Comparison of ENCODE assay signal across 19 mouse cellular contexts in genomic region chr9:56492391-56492790, GRCm38 (mm10).
DNase-seq lines count a peak whose midpoint lies in the region; ATAC-seq and TF ChIP-seq lines count a peak whose summit lies in the region.
"Had no signal": no experiment of that assay in that cellular context is flagged by ENCODE, and none has a peak within 500 bp of the region (broad histone marks: within the 10 kb centered on the region; RNA-seq: fewer than 3 reads in every experiment).

No protein-coding gene starts in this region.

- 81% methylated on average over 3 of the region's 3 CpGs for WGBS in heart, adult 2 months
- WGBS in lung, embryonic 15.5 days = 84% methylated on average over 3 of the region's 3 CpGs
- 41% methylated on average over 3 of the region's 3 CpGs for WGBS in hindbrain, postnatal 0 days

- no peak overlapping the region for H3K9ac ChIP-seq in heart, adult 2 months (ENCODE audit: low read depth, low read length)
- H3K9ac ChIP-seq in lung, embryonic 15.5 days = no peak overlapping the region
- no peak overlapping the region for H3K9ac ChIP-seq in hindbrain, postnatal 0 days (replicated peaks; ENCODE audit: low read length)
- H3K9ac ChIP-seq: heart, embryonic 15.5 days; limb, embryonic 15.5 days had no signal

- H3K27ac ChIP-seq in heart, adult 2 months = no peak overlapping the region
- peak overlapping the region; percentile 54 for H3K27ac ChIP-seq in lung, embryonic 15.5 days
- H3K27ac ChIP-seq in hindbrain, postnatal 0 days = no peak overlapping the region; the same call in 1 of the 2 replicates
- H3K27ac ChIP-seq: embryonic facial prominence, embryonic 10.5 days; gastrocnemius, adult 2 months; heart, embryonic 15.5 days; limb, embryonic 15.5 days had no signal

- H3K4me1 ChIP-seq in heart, adult 2 months (ENCODE audit: control insufficient read depth, insufficient read depth, low read length) = peaks cover 13% of the 10 kb centered on the region
- H3K4me1 ChIP-seq in lung, embryonic 15.5 days = peaks cover 36% of the 10 kb centered on the region
- H3K4me1 ChIP-seq in hindbrain, postnatal 0 days (ENCODE audit: insufficient read depth, low read length) = peaks cover 15% of the 10 kb centered on the region

- no peak for TF ChIP-seq EP300 in heart, adult 2 months (IDR thresholded peaks at IDR 0.05; ENCODE audit: insufficient read depth, low read depth, low read length)

- intact Hi-C loops in heart, adult 2 months (cut with DNase I) = no loop called here

- no peak overlapping the region for H3K4me2 ChIP-seq in lung, embryonic 15.5 days
- no peak overlapping the region for H3K4me2 ChIP-seq in hindbrain, postnatal 0 days (ENCODE audit: low read depth, low read length)
- H3K4me2 ChIP-seq: heart, embryonic 15.5 days; limb, embryonic 15.5 days had no signal

- H3K4me3 ChIP-seq in heart, adult 2 months = no peak overlapping the region
- H3K4me3 ChIP-seq in lung, embryonic 15.5 days = no peak overlapping the region
- H3K4me3 ChIP-seq in hindbrain, postnatal 0 days (ENCODE audit: low read length) = no peak overlapping the region
- H3K4me3 ChIP-seq: embryonic facial prominence, embryonic 10.5 days; erythroblast, embryonic 14.5 days; gastrocnemius, adult 2 months; heart, embryonic 15.5 days; limb, embryonic 15.5 days had no signal

- no peaks in the 10 kb centered on the region for H3K79me2 ChIP-seq in heart, adult 2 months (replicated peaks; ENCODE audit: control insufficient read depth, insufficient read depth, low read length)

- no peak for TF ChIP-seq POLR2A in heart, adult 2 months (IDR thresholded peaks at IDR 0.05; ENCODE audit: insufficient read depth, low read depth, low read length)
- TF ChIP-seq POLR2A in brain, embryonic 14.5 days (IDR thresholded peaks at IDR 0.05; ENCODE audit: borderline replicate concordance, extremely low read depth, insufficient read depth, insufficient read length, poor library complexity, severe bottlenecking) = no peak

- TF ChIP-seq CTCF in heart, adult 2 months (IDR thresholded peaks at IDR 0.05) = no peak
- no peak for TF ChIP-seq CTCF in brain, embryonic 14.5 days (IDR thresholded peaks at IDR 0.05; ENCODE audit: borderline replicate concordance, extremely low read depth, insufficient read depth, insufficient read length)
- TF ChIP-seq CTCF in hindbrain, postnatal 0 days (IDR thresholded peaks at IDR 0.05; ENCODE audit: low read depth) = no peak

- H3K27me3 ChIP-seq in heart, adult 2 months (ENCODE audit: control insufficient read depth, insufficient read depth, low read length) = no peaks in the 10 kb centered on the region
- no peaks in the 10 kb centered on the region for H3K27me3 ChIP-seq in lung, embryonic 15.5 days
- no peaks in the 10 kb centered on the region for H3K27me3 ChIP-seq in hindbrain, postnatal 0 days (ENCODE audit: insufficient read depth, low read length)
- H3K27me3 ChIP-seq: heart, embryonic 15.5 days; limb, embryonic 15.5 days had no signal

- DNase-seq in heart, adult 11 months = peak; percentile 62
- no peak for DNase-seq in heart, adult 2 months
- no peak for DNase-seq in lung, postnatal 14 days
- DNase-seq in brain, embryonic 14.5 days (ENCODE audit: low read depth) = peak; percentile 58
- DNase-seq in hindbrain, postnatal 0 days (ENCODE audit: low spot score) = peak; percentile 43
- DNase-seq in yolk sac, embryonic 10.5 days (ENCODE audit: low spot score) = no peak
- no peak for DNase-seq in layer of hippocampus, adult 9-11 months
- DNase-seq: cerebellum, adult 11-12 months; gastrocnemius, adult 2 months; heart, adult 18-20 months; layer of hippocampus, postnatal 36 days; lung, adult 2 months; thymus, adult 2 months had no signal

- no peaks in the 10 kb centered on the region for H3K9me3 ChIP-seq in lung, embryonic 15.5 days
- H3K9me3 ChIP-seq in hindbrain, postnatal 0 days (ENCODE audit: low read length) = no peaks in the 10 kb centered on the region
- H3K9me3 ChIP-seq: embryonic facial prominence, embryonic 10.5 days; heart, embryonic 15.5 days; limb, embryonic 15.5 days had no signal

- H3K36me3 ChIP-seq in heart, adult 2 months (ENCODE audit: control insufficient read depth, insufficient read depth, low read length) = peaks cover 14% of the 10 kb centered on the region
- peaks cover 49% of the 10 kb centered on the region for H3K36me3 ChIP-seq in lung, embryonic 15.5 days
- peaks cover 16% of the 10 kb centered on the region; the same call in 1 of the 2 replicates for H3K36me3 ChIP-seq in hindbrain, postnatal 0 days (ENCODE audit: insufficient read depth, low read length)

- no peak for ATAC-seq in lung, embryonic 15.5 days (ENCODE audit: borderline replicate concordance, extremely low read depth, low FRiP score, low TSS enrichment)
- ATAC-seq in hindbrain, postnatal 0 days = no peak
- ATAC-seq: inflammation-experienced regulatory T-cells, adult 6 months had no signal

Comparison
In these comparisons a context has a peak if more than half of its experiments do, and no peak if none do; other contexts are left out.
1. DNase-seq: peak in heart, adult 11 months (single experiment), brain, embryonic 14.5 days (single experiment) and hindbrain, postnatal 0 days (single experiment); none in heart, adult 2 months (0 of 2), lung, postnatal 14 days (single experiment), yolk sac, embryonic 10.5 days (single experiment) and layer of hippocampus, adult 9-11 months (single experiment).